ENCODE assay signal across 24 mouse cellular contexts in genomic region chr16:57693906-57694522, GRCm38 (mm10).
"Had no signal": no experiment of that assay in that cellular context is flagged by ENCODE, and none has a peak within 500 bp of the region (broad histone marks: within the 10 kb centered on the region; RNA-seq: fewer than 3 reads in every experiment).

No protein-coding gene starts in this region.

- H3K9me3 ChIP-seq: heart, embryonic 13.5 days; heart, embryonic 15.5 days; hindbrain, embryonic 13.5 days; hindbrain, embryonic 15.5 days; liver, embryonic 13.5 days; liver, embryonic 15.5 days had no signal

- H3K4me3 ChIP-seq: heart, adult 2 months; heart, embryonic 13.5 days; heart, embryonic 15.5 days; hindbrain, embryonic 13.5 days; hindbrain, embryonic 15.5 days; layer of hippocampus, adult 2 months; left cerebral cortex, adult 2 months; liver, embryonic 13.5 days; liver, embryonic 15.5 days had no signal

- DNase-seq: gastrocnemius, postnatal 14 days; gastrocnemius, postnatal 36 days; heart, adult 11 months; heart, adult 2 months; heart, postnatal 14 days; heart, postnatal 36 days; kidney, adult 18-20 months; kidney, adult 8-10 months; kidney, postnatal 10 days; kidney, postnatal 25 days; kidney, postnatal 4 days; liver; liver, embryonic 13.5 days; liver, postnatal 0 days had no signal

- ATAC-seq: hindbrain, postnatal 0 days; liver, postnatal 0 days had no signal

- H3K4me1 ChIP-seq: heart, embryonic 13.5 days; heart, embryonic 15.5 days; hindbrain, embryonic 13.5 days; hindbrain, embryonic 15.5 days; liver, embryonic 13.5 days; liver, embryonic 15.5 days had no signal

- H3K36me3 ChIP-seq: heart, embryonic 13.5 days; heart, embryonic 15.5 days; hindbrain, embryonic 13.5 days; hindbrain, embryonic 15.5 days; liver, embryonic 13.5 days; liver, embryonic 15.5 days had no signal

- H3K9ac ChIP-seq: heart, embryonic 13.5 days; heart, embryonic 15.5 days; hindbrain, embryonic 13.5 days; hindbrain, embryonic 15.5 days; liver, embryonic 13.5 days; liver, embryonic 15.5 days; liver, postnatal 0 days had no signal

- H3K27me3 ChIP-seq: heart, embryonic 13.5 days; heart, embryonic 15.5 days; hindbrain, embryonic 13.5 days; hindbrain, embryonic 15.5 days; liver, embryonic 13.5 days; liver, embryonic 15.5 days had no signal

- H3K4me2 ChIP-seq: heart, embryonic 11.5 days; heart, embryonic 13.5 days; heart, embryonic 15.5 days; hindbrain, embryonic 13.5 days; hindbrain, embryonic 15.5 days; liver, embryonic 11.5 days; liver, embryonic 13.5 days; liver, embryonic 15.5 days had no signal

- H3K27ac ChIP-seq: heart, adult 2 months; heart, embryonic 13.5 days; heart, embryonic 15.5 days; hindbrain, embryonic 13.5 days; hindbrain, embryonic 15.5 days; hindbrain, postnatal 0 days; layer of hippocampus, adult 2 months; left cerebral cortex, adult 2 months; liver, embryonic 13.5 days; liver, embryonic 15.5 days had no signal
